Mouse (Mus musculus) stomach, adult 2 months (tissue): ENCODE data around the gene Gas2l3. TPM values are rescaled to one million over a fixed set of nuclear protein-coding genes. Genes with fewer than 3 reads are reported as not detected.

Experiments
- polyA plus RNA-seq: library from polyadenylated mRNA; depleted of rRNA; stranded (reverse); fragments of >200 nt; gene quantifications from 2 replicates; pipeline ENCODE4 v1.2.3, GENCODE M21; 2012; rRNA removed

Gas2l3 gene
- polyA plus RNA-seq, result 0.19 and 0.34 TPM in 2 replicates

DNA sequence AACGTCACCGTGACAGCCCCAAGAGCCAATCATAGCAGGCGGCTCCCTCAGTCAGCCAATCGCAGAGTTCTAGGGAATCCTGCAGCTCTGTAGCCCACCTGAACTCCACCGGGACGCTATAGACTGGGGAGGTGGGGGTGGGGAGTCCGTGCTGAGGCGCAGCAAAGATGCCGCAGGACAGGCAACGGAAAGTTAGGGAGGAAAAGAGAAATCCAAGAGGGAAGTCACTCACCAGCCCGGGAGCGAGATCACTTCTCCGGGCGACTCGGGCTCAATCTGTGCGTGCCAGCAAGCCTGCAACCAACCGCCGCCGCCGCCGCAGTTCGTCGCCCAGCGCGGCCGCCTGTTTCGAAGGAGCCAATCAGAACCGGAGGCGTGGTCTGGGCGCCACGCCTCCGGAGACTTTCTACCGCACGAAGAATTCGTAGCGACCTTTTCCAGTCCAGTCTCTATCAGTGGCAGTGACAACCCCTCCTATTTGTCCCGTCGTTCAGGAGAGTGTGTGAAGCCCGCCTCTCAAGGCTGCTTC lies at the start of gene Gas2l3:
TSS of gene Gas2l3 (minus strand) at position 345 of the 529 bp plus-strand sequence.

Other genes with a start within 250 kb of the Gas2l3 start
- 0.20 TPM in 1 of 2 replicates, not detected in the other for gene Ano4, start 99.2 kb downstream of the Gas2l3 start, polyA plus RNA-seq
- 1.2 and 1.4 TPM in 2 replicates for gene Nr1h4, start 89.6 kb upstream of the Gas2l3 start, polyA plus RNA-seq
- 0.04 TPM in 1 of 2 replicates, not detected in the other for gene Slc17a8, start 177.3 kb upstream of the Gas2l3 start, polyA plus RNA-seq
- 3.4 and 4.1 TPM in 2 replicates for gene Scyl2, start 242.3 kb upstream of the Gas2l3 start, polyA plus RNA-seq